Mouse (Mus musculus): ENCODE results near the gene Prdm16.

Gene Prdm16

GRCm38 (mm10) chr4:154273000-154273399 lies 363.7 kb downstream of the Prdm16 start:
- peak in 1 of 2 experiments; percentile 24 for DNase-seq (ENCODE audit: low spot score in 2 of 2)

GRCm38 (mm10) chr4:154269520-154269919 lies 367.2 kb downstream of the Prdm16 start:
- peak; percentile 68 to 77 for DNase-seq (ENCODE audit: low spot score in 2 of 2)

GRCm38 (mm10) chr4:154267511-154267910 lies 369.2 kb downstream of the Prdm16 start:
- no peak for DNase-seq (ENCODE audit: low spot score in 2 of 2)
